Mouse (Mus musculus) right cerebral cortex, postnatal 10 days (tissue): ENCODE data around the gene Mmp2.

Experiments
- DNase-seq, 2 experiments: peaks; one replicate each; pipeline ENCODE4 v3.0.0; 2021; ENCODE audit warnings: low spot score in 2 of 2

Mmp2 gene

DNA sequence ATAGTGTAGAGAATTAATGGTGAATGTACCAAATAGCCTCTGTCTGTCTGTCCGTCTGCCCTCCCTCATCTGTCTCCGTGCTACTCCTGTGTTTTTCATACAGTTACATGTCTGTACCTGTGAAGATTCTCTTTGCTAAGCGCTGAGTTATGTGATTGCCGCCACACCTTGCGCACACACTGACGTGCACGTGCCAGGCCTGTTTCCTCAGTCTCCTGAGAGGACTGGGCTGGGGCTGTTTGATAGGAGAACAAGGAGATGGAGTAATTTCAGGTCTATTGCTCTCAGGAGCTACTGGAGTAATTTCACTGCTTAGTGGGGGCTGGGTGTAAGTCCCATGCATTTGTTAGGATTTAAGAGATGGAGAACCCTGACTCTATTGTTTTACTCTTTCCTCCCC, 68.0 kb downstream of the Mmp2 start:
- DNase-seq, result no peak

GRCm38 (mm10) chr8:92896056-92896455, 69.0 kb downstream of the Mmp2 start:
- no peak for DNase-seq

DNA sequence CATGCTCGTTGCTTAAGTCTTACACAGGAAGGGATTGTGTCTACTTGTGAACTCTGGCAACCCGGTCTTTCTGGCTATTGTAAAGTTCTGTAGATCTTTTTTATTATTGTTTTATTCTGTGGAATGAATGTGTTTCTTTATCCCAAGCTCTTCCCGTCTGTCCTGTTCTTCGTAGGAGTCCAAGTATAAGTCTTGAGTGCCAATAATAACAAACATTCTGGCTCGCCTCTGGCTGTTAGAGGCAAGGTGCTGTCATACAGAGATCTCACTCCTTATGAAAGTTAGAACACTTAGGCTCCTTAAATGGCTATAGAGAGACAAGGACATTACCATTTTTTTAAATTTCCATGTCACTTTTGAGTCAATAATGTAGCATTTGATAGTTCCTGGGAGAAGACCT, 69.5 kb downstream of the Mmp2 start:
- no peak for DNase-seq

DNA sequence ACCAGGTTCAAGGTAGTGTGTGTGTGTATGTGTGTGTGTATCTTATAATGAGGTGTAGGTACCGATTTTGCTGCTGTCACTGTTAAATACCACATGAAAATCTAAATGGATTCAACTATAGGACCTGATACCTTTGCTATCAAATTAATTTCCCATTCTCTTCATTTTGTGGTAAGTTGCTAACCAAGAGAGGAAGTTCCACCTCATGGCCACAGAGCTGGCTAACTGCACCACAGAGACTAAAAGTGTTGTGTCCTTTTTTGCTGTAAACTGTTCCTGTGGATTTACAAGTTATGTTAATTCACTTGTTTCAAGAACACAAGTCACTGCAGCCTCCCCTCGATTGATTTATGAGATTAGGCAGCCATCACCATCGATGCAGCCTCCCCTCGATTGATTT, 70.7 kb downstream of the Mmp2 start:
- no peak for DNase-seq

DNA sequence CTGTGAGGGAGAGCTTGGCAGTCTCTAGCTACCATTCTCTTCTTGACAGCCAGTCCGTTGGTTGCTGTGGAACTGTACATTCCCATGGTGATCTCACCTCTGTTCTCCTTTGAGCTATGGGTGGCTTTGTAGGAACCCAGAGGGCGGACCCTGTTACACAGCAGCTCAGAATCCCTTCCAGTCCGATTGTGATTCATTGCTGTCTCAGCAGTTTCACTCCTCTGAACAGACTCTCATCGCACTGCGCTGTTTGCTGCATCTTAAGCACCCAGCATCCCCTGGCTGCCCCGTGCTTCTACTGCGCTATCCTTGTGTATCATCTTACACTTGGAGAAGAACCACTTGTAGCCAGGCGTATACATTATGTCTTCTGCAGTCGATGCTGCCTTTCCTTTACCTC, 72.5 kb downstream of the Mmp2 start:
- no peak for DNase-seq

DNA sequence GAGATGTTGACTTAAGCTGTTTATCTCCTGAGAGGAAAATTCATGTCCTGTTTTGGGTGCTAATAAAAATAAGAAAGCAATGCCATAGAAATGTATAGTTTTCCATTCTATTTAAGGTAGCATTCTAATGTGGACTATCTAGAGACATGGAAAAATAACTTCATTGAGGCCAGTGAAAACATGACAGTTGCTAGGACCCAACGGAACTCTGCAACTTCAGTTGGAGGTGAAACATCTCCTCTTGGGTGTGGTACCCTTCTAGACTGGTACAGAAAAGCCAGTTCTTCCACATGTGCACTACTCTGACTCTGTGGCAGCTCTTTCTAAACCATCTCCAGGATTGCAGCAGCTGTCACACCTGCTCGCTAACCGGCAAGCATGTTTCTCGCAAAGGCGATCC, 74.0 kb downstream of the Mmp2 start, which contains the start of gene Capns2:
Gene Capns2, plus strand, starts transcription at position 301 of the 400 bp plus-strand sequence.
- no peak for DNase-seq

GRCm38 (mm10) chr8:92902981-92903380, 75.9 kb downstream of the Mmp2 start:
- no peak for DNase-seq
